ENCODE assay signal across 8 mouse cellular contexts in genomic region chr16:11176884-11177244, GRCm38 (mm10). TPM values are rescaled to one million over a fixed set of nuclear protein-coding genes. Genes with fewer than 3 reads are reported as not detected.
A peak's percentile ranks its signal among the peaks of the same experiment; 100 is the strongest.
DNase-seq lines count a peak whose midpoint lies in the region; ATAC-seq and TF ChIP-seq lines count a peak whose summit lies in the region.

No protein-coding gene starts in this region.

- H3K4me3 ChIP-seq in heart, embryonic 10.5 days = peak overlapping the region; percentile 94
- peak overlapping the region; percentile 98 for H3K4me3 ChIP-seq in E14TG2a.4 (replicated peaks; ENCODE audit: low read length)
- peak overlapping the region; percentile 79 for H3K4me3 ChIP-seq in forebrain, postnatal 0 days (ENCODE audit: low read depth, low read length)
- peak overlapping the region; percentile 97 for H3K4me3 ChIP-seq in liver, embryonic 16.5 days (ENCODE audit: low read depth, low read length)

- peak overlapping the region; percentile 96 for H3K27ac ChIP-seq in heart, embryonic 10.5 days
- no peak overlapping the region for H3K27ac ChIP-seq in forebrain, postnatal 0 days (ENCODE audit: low read depth, low read length)
- peak overlapping the region; percentile 96 for H3K27ac ChIP-seq in liver, embryonic 16.5 days (ENCODE audit: low read length)

- no peak for ATAC-seq in forebrain, postnatal 0 days
- no peak for ATAC-seq in liver, embryonic 16.5 days (ENCODE audit: low read depth)

- no peak for DNase-seq in heart, embryonic 10.5 days (ENCODE audit: low spot score)
- no peak for DNase-seq in heart, adult 8-10 months (ENCODE audit: low spot score)
- no peak for DNase-seq in forebrain, postnatal 0 days
- no peak for DNase-seq in right cerebral cortex, postnatal 36 days (ENCODE audit: low spot score in 2 of 2)
- DNase-seq in left cerebral cortex, adult 8-10 months (ENCODE audit: low spot score in 2 of 2) = no peak
- no peak for DNase-seq in right cerebral cortex, adult 18-20 months

- no peaks in the 10 kb centered on the region for H3K36me3 ChIP-seq in heart, embryonic 10.5 days
- no peaks in the 10 kb centered on the region for H3K36me3 ChIP-seq in E14TG2a.4 (ENCODE audit: insufficient read depth, low read length)
- H3K36me3 ChIP-seq in forebrain, postnatal 0 days (ENCODE audit: insufficient read depth) = no peaks in the 10 kb centered on the region
- no peaks in the 10 kb centered on the region for H3K36me3 ChIP-seq in liver, embryonic 16.5 days (ENCODE audit: control insufficient read depth, insufficient read depth)

- peak overlapping the region; percentile 78; the same call in 1 of the 2 replicates for H3K9ac ChIP-seq in forebrain, postnatal 0 days
- H3K9ac ChIP-seq in liver, embryonic 16.5 days (ENCODE audit: low read depth, low read length) = peak overlapping the region; percentile 97

- peak overlapping the region; percentile 94 for H3K4me2 ChIP-seq in forebrain, postnatal 0 days (ENCODE audit: low read depth)
- H3K4me2 ChIP-seq in liver, embryonic 16.5 days (ENCODE audit: low read depth, low read length) = peak overlapping the region; percentile 81

- WGBS in heart, embryonic 10.5 days = 6% methylated on average over 4 of the region's 4 CpGs
- 4% methylated on average over 4 of the region's 4 CpGs for WGBS in forebrain, postnatal 0 days
- 5% methylated on average over 4 of the region's 4 CpGs for WGBS in liver, embryonic 16.5 days (ENCODE audit: insufficient replicate concordance)

- no peak for TF ChIP-seq CTCF in E14TG2a.4 (conservative IDR thresholded peaks at IDR 0.05; ENCODE audit: low read length)
- no peak for TF ChIP-seq CTCF in forebrain, postnatal 0 days (IDR thresholded peaks at IDR 0.05; ENCODE audit: low read depth)

- no peaks in the 10 kb centered on the region for H3K27me3 ChIP-seq in heart, embryonic 10.5 days (ENCODE audit: insufficient read depth, poor library complexity, severe bottlenecking)
- peaks cover 24% of the 10 kb centered on the region for H3K27me3 ChIP-seq in E14TG2a.4 (ENCODE audit: insufficient read depth, low read length)
- H3K27me3 ChIP-seq in forebrain, postnatal 0 days (ENCODE audit: insufficient read depth, low read length) = no peaks in the 10 kb centered on the region
- no peaks in the 10 kb centered on the region for H3K27me3 ChIP-seq in liver, embryonic 16.5 days (ENCODE audit: control insufficient read depth, insufficient read depth, low read depth, low read length)

- H3K4me1 ChIP-seq in heart, embryonic 10.5 days = peaks cover 13% of the 10 kb centered on the region; the same call in 1 of the 2 replicates
- H3K4me1 ChIP-seq in E14TG2a.4 (replicated peaks; ENCODE audit: low read depth, low read length) = peaks cover 38% of the 10 kb centered on the region
- H3K4me1 ChIP-seq in forebrain, postnatal 0 days (ENCODE audit: insufficient read depth) = no peaks in the 10 kb centered on the region
- peaks cover 23% of the 10 kb centered on the region for H3K4me1 ChIP-seq in liver, embryonic 16.5 days (ENCODE audit: control insufficient read depth, low read depth, low read length)

- H3K9me3 ChIP-seq in heart, embryonic 10.5 days = no peaks in the 10 kb centered on the region; the same call in 1 of the 2 replicates
- H3K9me3 ChIP-seq in E14TG2a.4 (ENCODE audit: low read length) = peaks cover 5% of the 10 kb centered on the region
- no peaks in the 10 kb centered on the region for H3K9me3 ChIP-seq in forebrain, postnatal 0 days (ENCODE audit: low read length)
- no peaks in the 10 kb centered on the region for H3K9me3 ChIP-seq in liver, embryonic 16.5 days (replicated peaks; ENCODE audit: control insufficient read depth, low read length)

RNA-seq across cellular contexts. Expression of gene Zc3h7a, which starts 0.7 kb away (rescaled TPM):
- 78.2 and 82.7 TPM in 2 replicates for polyA plus RNA-seq in heart, embryonic 10.5 days (2016; fragmentation: Nextera tagmentation; extraction: Ambion mirVana)
- 10 to 100 TPM; 17.9 to 24.5 (median 23.6) TPM for total RNA-seq in heart, adult 8-10 months (2022)
- total RNA-seq in forebrain, postnatal 0 days (2014; rRNA removed) = 61.7 and 76.6 TPM in 2 replicates
- 20.3 and 32.2 TPM in 2 replicates for polyA plus RNA-seq in forebrain, postnatal 0 days (2015; fragmentation: Nextera tagmentation; extraction: Ambion mirVana)
- 37.8 and 39.1 TPM in 2 replicates for polyA plus RNA-seq in liver, embryonic 16.5 days (2015; fragmentation: Nextera tagmentation; extraction: Ambion mirVana)
- 10 to 100 TPM; 51.9 to 75.8 (median 64.6) TPM for total RNA-seq in left cerebral cortex, adult 8-10 months (2022)

RNA-seq across cellular contexts. Expression of gene Rsl1d1, which starts 26.3 kb away (rescaled TPM):
- polyA plus RNA-seq in heart, embryonic 10.5 days (2016; fragmentation: Nextera tagmentation; extraction: Ambion mirVana) = 178 and 219 TPM in 2 replicates
- total RNA-seq in heart, adult 8-10 months (2022) = 10 to 100 TPM; 45.2 to 53.4 (median 49.7) TPM
- 96.1 and 96.3 TPM in 2 replicates for total RNA-seq in forebrain, postnatal 0 days (2014; rRNA removed)
- 157 and 175 TPM in 2 replicates for polyA plus RNA-seq in forebrain, postnatal 0 days (2015; fragmentation: Nextera tagmentation; extraction: Ambion mirVana)
- polyA plus RNA-seq in liver, embryonic 16.5 days (2015; fragmentation: Nextera tagmentation; extraction: Ambion mirVana) = 66.9 and 74.3 TPM in 2 replicates
- 10 to 100 TPM; 49.5 to 53.6 (median 51.3) TPM for total RNA-seq in left cerebral cortex, adult 8-10 months (2022)

RNA-seq across cellular contexts. Expression of gene Txndc11, which starts 42.4 kb away (rescaled TPM):
- polyA plus RNA-seq in heart, embryonic 10.5 days (2016; fragmentation: Nextera tagmentation; extraction: Ambion mirVana) = 32.8 and 40.8 TPM in 2 replicates
- total RNA-seq in heart, adult 8-10 months (2022) = 10 to 100 TPM; 11.9 to 17.1 (median 12.5) TPM
- 40.5 and 43.8 TPM in 2 replicates for total RNA-seq in forebrain, postnatal 0 days (2014; rRNA removed)
- polyA plus RNA-seq in forebrain, postnatal 0 days (2015; fragmentation: Nextera tagmentation; extraction: Ambion mirVana) = 26.8 and 29.9 TPM in 2 replicates
- polyA plus RNA-seq in liver, embryonic 16.5 days (2015; fragmentation: Nextera tagmentation; extraction: Ambion mirVana) = 13.8 and 13.9 TPM in 2 replicates
- 10 to 100 TPM; 29.1 to 31.7 (median 30.0) TPM for total RNA-seq in left cerebral cortex, adult 8-10 months (2022)
